Mouse (Mus musculus): ENCODE data around the gene Tex22.

Tex22 gene

GRCm38 (mm10) chr12:113056089-113056488, 18.2 kb upstream of the Tex22 start:
- no peak for DNase-seq (ENCODE audit: low spot score in 2 of 2)

- no peak for DNase-seq (ENCODE audit: low spot score in 2 of 2)
These were observed 14.1 kb upstream of the Tex22 start for GRCm38 (mm10) chr12:113060178-113060577.

- no peak for DNase-seq (ENCODE audit: low spot score in 2 of 2)
These were observed 12.7 kb upstream of the Tex22 start for GRCm38 (mm10) chr12:113061606-113062005.

DNA sequence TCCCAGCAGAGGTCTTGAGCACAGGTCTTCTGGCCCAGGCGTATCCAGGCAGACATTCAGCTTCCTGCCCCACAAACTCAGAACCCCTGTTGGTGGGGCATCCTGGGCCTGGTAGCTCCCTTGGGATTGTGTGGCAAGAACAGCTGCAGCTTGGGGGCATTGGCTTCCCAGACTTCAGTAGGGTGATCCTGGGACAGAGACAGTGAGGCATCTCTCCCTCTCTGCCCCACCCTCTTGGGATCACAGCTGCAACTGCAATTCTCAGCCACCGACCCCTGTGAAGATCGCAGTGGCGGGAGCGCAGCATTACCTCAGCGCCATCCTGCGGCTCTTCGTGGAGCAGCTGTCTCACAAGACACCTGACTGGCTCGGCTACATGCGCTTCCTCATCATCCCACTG, 12.1 kb upstream of the Tex22 start:
- no peak for DNase-seq (ENCODE audit: low spot score in 2 of 2)

DNA sequence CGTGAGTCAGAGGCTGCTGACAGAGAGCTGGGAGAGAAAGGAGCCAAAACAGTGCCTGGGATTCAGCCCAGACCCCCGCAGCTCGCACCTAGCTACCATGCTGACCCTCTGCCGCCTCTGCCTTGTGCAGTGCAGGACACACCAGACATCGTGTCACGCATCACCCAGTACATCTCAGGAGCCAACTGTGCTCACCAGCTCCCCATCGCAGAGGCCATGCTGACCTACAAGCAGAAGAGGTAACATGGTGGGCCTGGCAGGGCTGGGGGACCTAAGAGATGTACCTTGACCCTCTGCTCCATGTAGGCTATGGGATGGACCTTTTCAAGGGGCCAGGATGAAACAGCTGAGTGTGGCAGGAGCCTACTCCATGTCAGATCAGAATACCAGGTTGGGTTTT, 10.6 kb upstream of the Tex22 start:
- no peak for DNase-seq (ENCODE audit: low spot score in 2 of 2)

DNA sequence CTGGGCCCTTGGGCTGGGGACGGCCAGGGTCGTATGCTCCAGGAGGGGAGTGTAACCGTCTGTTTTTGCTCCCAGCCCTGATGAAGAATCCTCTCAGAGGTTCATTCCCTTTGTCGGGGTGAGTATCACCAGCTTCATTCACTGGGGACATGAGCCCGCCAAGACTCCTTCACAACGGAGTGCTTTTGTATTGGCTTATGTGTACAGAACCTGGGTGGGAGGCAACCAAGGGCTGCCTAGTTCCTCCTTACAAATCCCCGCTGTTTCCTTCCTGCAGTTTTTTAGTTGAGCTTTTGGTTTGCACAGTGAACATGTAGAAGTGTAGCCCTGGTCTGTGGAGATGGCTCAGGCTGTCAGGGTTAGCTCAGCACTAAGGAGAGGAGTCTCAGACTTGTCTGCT, 6.3 kb upstream of the Tex22 start:
- DNase-seq (ENCODE audit: low spot score in 2 of 2): no peak

DNA sequence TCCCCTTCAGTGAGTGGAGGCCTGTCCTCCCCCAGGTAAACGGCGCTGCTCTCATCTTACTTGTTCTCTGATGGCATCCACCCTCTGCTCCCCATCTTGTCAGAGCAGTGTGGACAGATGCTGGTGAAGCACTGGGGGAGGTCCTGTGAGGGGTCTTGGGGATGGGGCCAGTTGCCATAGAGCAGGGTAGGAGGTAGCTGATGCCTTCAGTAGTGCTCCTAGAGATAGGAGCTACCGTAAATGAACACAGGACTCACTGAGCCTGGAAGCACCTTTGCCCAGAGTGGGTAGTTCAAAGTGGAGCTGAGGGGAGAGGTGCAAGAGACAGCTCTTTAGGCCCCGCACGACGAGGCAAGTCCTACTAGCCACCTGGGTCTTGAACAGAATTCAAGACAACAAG, 4.9 kb upstream of the Tex22 start:
- DNase-seq (ENCODE audit: low spot score in 2 of 2): no peak

DNA sequence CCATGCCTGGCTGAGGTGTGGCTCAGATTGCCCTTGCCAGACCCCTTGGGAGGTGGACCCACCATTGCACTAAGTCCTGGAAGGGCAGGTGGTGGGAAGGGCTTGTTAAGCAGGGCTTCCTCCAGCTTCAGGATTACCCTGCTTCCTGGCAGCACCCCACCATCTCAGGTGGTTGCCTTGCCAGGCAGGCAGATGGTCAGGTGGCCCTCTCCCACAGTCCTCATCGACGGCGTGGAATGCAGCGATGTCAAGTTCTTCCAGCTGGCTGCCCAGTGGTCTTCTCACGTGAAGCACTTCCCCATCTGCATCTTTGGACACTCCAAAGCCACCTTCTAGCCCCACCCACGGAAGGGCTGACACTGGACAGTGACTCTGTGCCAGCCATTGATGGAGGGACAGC, 3.0 kb upstream of the Tex22 start:
- DNase-seq (ENCODE audit: low spot score in 2 of 2): no peak

DNA sequence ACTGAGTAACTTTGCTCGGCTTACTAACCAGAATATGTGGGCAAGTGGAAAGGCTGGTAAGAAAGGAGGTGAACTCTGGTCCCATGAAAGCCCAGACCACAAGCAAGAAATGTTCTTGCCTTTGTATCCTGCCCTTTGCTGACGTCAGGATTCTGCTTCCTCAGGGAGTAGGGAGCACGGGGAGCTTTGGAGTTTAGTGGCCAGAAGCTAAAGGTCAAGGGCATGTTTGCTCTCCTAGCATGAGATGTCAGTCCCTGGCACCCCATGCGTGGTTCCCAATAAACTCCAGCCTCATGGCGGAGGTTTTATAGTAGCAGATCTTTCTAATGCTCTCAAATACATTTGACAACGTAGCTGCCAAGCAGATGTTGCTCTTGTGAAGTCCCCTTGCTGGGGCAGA, 2.5 kb upstream of the Tex22 start:
- DNase-seq (ENCODE audit: low spot score in 2 of 2): no peak

- DNase-seq (ENCODE audit: low spot score in 2 of 2): peak in 1 of 2 experiments; percentile 26
These were observed 628 bp upstream of the Tex22 start for GRCm38 (mm10) chr12:113073420-113074328.

- DNase-seq (ENCODE audit: low spot score in 2 of 2): peak; percentile 84 to 86
These were observed 757 bp downstream of the Tex22 start for GRCm38 (mm10) chr12:113075063-113075454.

GRCm38 (mm10) chr12:113075486-113075885, 1.2 kb downstream of the Tex22 start:
- DNase-seq (ENCODE audit: low spot score in 2 of 2): no peak

GRCm38 (mm10) chr12:113087276-113087675, 13.0 kb downstream of the Tex22 start:
- no peak for DNase-seq (ENCODE audit: low spot score in 2 of 2)

DNA sequence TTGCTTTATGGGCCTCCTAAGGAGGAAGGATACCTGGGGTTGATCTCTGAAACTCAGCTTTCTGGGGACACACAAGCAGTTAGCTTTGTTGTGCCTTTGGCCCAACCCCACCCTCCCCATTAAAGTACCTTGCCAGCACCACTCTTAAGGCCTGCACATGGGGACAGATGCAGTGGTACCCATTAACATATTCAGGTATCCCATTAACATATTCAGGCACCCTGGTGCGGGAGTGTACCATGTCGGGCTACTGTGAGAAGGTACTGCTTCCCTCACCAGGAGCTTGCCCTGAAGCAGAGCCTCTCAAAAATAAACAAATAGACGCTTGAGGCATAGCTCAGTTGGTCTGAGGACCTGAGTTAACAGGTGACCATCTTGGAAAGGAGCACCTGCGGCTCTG, 13.7 kb downstream of the Tex22 start:
- DNase-seq (ENCODE audit: low spot score in 2 of 2): no peak

DNA sequence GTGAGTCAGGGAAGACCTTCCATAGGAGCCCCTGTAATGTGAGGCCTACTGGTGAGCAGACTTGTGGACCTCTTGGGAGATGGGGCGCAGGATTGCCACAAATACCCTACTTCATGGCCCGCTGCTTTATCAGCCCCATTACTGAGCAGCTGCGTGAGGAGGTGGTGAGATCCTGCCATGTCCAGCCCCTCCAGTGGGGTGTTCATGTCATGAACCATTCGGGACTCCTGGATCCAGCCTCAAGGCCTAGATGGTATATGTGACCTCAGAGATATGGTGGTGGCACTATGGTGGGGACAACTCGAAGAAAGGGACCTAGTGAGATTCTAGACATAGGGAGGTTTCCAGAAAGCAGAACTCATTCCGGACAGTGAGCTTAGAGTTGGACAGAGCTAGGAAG, 14.8 kb downstream of the Tex22 start:
- DNase-seq (ENCODE audit: low spot score in 2 of 2): no peak

DNA sequence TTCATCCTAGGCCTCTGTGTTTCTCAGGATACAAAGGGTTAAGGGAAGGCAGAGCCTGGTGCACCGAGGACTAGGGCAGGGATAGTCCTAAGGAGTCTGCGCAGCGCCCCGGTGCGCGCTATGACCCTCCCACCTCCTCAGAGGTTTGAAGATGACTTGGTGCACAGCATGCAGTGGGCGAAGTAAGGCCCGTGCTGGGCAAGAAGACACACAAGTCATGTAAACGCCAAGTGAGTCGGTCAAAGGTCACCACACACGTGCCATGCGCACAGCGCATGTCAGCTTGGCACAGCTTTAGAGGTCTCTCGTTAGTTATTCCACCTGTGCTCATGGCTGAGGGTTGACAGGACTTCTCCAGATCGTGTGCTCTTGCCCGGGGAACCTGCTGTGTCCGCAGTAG, 15.8 kb downstream of the Tex22 start:
- DNase-seq (ENCODE audit: low spot score in 2 of 2): no peak

- DNase-seq (ENCODE audit: low spot score in 2 of 2): no peak
These were observed 22.7 kb downstream of the Tex22 start for GRCm38 (mm10) chr12:113097040-113097439.

DNA sequence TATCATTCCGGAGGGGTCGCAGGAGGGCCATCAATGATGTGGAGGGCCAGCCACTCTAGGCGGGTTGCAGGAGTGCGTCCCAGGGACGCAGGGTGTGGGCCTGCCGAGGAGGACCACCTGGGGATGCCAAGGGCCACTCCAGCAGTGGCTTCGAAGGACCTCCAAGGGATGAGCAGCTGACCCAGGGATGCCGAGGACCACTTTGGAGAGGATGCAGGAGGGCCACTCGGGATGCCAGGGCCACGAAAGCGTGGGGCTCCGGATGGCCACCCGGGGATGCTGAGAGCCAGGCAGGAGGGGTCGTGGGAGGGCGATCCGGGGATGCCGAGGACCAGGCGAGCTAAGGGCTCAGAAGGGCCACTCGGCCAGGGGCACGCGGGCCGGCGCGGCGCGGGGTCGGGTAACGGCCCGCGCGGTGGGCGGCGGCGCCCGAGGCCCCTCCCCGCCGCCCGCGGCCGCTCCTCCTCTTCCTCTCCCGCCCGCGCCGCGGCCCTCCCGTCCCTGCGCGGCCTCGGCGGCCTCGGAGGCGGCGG, 23.5 kb downstream of the Tex22 start, which contains the start of gene Mta1:
TSS of gene Mta1 (plus strand) at position 530 of the 533 bp plus-strand sequence.
- peak in 1 of 2 experiments; percentile 43 for DNase-seq (ENCODE audit: low spot score in 2 of 2)

DNA sequence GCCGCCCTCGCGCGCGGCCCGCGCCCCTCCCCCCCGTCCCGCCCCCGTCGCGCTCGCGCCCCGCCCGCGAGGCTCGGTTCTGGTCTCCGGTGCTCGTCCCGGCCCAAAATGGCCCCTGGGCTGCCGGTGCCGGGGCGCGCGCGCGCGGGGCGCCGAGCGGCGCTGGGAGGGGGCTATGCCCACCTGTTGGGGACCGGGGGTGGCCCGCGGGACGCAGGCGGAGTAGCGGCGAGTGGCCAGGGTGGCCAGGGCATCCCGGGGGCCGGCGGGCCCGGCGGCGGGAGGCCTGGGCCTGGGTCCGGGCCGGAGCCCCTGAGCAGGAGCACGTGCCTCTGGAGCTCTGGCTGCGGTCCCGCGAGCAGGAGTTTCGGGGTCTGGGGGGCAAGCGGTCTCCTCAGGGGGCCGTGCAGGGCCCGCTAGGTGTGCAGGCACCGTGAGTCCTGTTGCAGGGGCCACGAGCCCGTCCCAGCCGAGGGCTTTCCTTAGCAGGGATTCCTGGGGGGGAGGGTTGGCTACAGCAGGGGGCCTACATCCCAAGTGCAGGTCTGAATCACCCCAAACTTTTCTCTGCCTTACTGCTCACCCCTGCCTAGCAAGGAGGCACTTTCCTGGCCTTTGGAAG, 24.3 kb downstream of the Tex22 start:
- no peak for DNase-seq (ENCODE audit: low spot score in 2 of 2)

- no peak for DNase-seq (ENCODE audit: low spot score in 2 of 2)
These were observed 25.4 kb downstream of the Tex22 start for GRCm38 (mm10) chr12:113099470-113100237.

DNA sequence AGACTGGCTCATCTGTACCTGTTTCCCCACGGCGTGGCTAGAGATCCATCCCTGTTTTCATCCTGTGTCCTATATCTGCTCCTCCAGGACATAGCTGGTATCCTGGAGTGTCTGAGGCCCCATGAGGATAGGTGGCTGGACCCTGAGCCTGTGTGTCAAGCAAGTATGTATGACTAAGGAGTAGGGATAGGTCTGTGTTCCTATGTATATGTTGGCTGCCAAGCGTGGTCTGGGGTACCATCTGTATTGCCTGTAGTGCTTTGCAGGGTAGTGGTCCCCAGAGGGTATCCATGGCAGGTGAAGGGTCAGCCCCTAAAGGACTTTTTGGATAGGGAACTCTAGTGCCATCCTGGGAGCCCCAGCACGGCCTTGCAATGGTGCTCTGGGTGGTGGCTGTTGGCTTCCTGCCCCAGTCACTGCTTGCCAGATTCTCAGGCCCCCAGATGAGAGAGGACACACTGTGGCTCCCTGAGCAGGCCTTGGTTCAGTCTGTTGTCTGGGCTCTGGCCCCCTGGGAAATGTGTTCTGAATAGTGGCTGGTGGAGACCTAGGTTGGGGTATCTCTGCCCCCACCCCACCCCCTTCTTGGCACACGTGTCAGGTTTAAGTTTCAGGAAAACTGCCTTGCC, 26.3 kb downstream of the Tex22 start:
- DNase-seq (ENCODE audit: low spot score in 2 of 2): no peak
